Mouse (Mus musculus): ENCODE results near the gene Idh1.

DNA sequence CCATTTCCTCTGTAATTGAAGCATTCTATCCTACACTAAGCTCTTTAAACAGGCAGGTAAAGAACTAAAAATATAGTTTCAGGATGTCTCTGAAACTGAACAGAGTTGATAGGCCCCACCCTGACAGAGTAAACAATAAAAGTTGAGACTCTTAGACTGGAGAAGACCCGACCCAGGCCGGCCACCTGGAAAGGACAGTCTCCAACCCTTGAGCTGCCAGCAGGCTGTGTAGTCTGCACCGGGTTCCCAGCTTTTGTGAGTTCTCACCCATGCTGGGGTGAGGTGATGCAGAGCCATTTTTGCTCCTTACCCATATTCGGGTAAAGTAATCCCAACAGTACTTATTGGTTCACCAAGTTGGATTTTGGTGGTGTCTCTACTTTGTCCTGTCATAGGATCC lies 10.1 kb downstream of the Idh1 start:
- TF ChIP-seq CTCF (IDR thresholded peaks at IDR 0.05; ENCODE audit: control insufficient read depth, insufficient read depth, insufficient replicate concordance, low read depth, low read length), result no peak
- TF ChIP-seq POLR2A (IDR thresholded peaks at IDR 0.05; ENCODE audit: control insufficient read depth, low read depth, low read length), result no peak
